Mouse (Mus musculus) left cerebral cortex, adult 8-10 months (tissue): ENCODE data around the gene Sulf2. TPM values are rescaled to one million over a fixed set of nuclear protein-coding genes. Genes with fewer than 3 reads are reported as not detected.

Experiments used
- DNase-seq, 2 experiments: peaks; one replicate each; pipeline ENCODE4 v3.0.0; 2022; ENCODE audit warnings: low spot score in 2 of 2
- total RNA-seq, 4 experiments: library from RNA; stranded (reverse); gene quantifications; 2 replicates each; pipeline ENCODE4 v1.2.4; 2022

Gene Sulf2
- total RNA-seq, 4 experiments from 2014 or later, result 87.4 to 91.5 (median 88.6) TPM

DNA sequence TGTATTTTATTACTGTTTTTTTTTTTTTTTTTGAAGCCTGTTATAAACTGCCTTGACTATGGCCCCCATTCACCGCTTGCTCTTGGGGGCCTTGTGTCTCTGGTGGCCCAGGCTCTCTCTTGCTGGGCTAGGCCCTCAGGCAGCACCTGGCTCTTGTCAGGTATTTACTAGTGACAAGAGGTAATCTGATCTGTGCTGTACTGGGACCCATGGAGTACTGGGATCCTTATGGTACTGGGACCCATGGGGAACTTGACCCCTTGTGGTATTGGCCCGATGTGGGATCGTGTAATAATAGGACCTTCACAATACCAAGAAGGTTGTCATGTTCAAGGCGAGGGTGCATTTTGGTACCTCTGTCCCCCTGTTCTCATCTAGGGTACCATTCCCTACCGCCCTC, 4.9 kb downstream of the Sulf2 start:
- DNase-seq, result no peak

DNA sequence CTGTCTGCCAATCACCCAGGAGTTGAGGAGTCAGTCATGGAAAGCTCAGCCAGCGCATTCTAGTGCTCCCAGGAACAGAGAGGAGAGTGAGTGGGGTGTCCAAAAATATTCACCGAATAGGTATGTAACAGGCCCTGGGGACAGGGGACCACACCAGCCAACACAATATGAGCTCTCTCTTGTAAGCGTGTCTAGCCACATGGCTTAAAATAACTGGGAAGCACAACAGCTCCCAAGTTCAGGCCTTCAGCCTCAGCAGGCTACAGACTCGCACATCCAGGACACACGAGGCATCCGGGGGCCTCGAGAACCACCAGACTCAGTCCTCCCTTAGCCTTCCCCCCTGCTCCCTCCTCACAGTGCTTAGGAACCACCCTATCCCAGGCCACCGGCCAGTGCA, 6.0 kb downstream of the Sulf2 start:
- DNase-seq, result no peak

DNA sequence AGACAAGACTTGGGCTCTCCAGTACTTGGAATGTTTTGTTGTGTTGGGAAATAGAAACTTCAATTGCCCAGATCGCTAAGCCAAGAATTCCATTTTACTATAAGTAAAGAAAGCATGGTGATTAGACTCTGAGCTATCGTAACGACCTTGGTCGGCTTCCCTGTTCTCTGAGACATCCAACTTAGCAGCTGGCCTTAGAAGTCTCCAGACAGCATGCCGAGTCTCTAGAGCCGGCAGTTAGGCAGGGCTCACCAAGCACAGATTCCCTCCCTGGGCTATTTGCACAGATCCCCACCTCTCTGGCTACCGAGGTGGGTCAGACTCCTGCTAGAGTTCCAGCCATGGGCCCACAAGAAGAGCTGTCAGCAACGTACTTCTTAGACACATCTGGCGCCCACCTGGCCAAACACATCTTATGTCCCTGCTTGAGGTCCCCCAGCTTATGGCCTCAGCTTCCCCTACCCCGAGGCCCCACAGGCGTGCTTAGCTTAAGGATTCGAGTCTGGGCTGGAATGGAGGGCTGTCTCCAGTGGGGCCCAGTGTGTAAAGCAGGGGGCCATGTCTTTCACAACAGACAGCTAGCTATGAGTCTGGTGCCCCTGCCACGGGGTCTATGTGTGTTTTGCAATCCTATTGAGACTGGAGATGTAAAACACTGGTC, 6.7 kb downstream of the Sulf2 start:
- no peak for DNase-seq

DNA sequence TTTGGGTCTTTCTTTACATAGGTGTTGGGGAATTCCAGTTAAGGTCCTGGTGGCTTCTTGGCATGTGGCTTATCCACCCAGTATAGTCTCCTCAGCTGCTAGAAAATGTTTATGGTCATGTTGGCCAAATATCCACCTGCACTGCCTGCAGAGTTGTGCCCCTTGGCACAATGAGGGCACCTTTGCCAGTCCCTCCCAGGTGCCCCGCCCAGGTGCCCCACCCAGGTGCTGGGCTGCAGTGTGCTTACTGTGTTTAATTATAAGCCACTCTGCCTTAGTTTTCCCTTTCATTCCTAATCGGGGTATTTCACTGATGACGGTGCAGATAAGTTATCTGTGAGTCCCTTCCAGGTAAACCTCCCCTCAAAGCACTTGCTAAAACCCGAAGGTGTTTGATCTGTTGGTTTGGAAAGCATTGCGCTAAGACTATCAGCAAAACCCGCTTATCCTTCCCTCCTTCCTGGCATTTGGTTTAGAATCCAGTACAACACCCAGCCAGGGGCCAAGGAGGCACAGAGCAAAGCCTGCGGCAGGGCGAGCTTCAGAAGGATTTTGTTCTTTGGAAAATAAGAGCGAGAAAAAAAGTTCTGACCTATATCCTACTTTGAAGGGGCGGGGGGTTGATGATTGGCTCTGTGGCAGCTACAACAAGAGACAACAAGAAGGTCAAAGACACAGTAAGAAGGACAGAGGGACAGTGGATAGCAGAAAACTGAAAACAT, 7.4 kb downstream of the Sulf2 start:
- DNase-seq, result no peak

DNA sequence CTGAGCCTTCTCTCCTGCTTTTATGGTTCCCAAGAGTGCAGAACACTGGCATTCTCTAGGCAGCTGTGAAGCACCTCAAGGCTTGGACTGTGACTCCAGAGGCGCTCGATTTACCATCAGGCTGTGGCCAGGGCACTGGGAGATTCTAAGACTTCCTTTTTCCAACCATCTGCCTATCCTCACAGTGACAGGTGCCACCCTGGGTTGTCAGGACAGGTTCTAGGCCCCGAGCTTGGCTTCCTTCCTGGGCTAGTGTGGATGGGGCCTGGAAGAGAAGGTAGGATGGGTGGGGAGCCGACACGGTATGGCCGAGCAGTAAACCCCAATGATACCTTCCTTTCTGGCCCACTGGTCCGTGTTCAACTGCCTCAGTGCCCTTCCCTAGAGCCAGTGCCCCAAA, 9.0 kb downstream of the Sulf2 start:
- DNase-seq, result no peak

DNA sequence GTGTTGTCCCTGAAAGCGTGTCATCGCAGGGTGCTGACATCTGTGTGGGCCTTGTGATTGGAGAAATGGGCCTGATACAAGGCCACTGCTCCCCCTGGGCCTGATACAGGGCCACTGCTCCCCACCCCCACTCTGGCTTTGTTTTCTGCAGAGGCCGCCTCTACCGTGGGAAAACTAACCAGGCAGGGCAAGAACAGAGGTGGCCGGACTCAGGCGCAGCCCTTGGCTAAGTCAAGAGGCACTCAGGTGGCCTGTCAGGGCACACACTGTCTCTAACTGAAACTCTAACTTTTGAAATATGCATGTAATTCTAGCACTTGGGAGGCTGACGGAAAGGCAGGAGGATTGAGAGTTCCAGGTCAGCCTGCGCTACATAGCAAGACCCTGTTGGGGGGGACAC, 10.4 kb downstream of the Sulf2 start:
- no peak for DNase-seq

DNA sequence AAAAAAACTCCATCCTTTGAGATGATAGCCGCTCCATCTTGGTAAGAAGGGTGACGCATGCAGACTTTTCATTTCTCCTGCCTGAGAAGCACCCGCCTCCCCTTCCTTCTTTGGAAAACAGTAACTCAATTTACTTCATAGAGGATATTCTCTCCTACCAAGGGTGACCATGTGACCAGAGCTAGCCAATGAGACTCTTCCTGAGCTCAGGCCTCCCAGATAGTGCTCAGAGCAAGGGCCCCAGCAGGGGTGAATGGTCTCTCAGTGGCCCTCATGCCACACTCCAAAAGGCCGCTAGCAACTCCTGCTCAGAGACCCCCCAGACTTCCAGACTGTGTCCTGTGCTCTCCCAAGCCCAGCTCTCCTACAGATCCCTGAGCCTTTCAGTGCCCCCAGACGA, 11.6 kb downstream of the Sulf2 start:
- no peak for DNase-seq

DNA sequence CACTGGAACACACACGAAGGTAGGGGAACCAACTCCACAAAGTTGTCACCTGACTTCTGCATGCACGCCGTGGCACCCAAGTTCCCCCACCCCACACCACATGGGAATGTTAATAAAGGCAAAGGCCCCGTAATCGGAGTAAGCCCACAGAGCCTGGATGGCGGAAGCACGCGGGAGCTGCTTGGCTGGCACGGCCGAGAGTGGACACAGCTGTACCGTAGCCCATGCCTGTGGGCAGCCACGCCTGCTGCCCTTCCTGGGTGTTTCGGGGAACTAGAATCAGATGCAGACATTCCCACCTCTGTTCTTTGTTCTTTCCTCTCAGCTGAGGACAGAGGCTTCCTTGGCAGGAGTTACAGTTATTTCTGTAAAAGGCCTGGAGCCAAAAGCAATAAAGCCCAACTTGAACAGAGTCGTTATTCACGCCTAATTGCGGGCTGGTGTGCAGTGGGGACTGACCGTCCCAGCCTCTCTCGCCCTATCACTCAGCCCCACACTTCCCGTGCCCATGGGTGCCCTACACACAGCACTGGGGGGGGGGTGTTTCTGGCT, 12.8 kb downstream of the Sulf2 start:
- DNase-seq, result peak in 1 of 2 experiments; percentile 41

DNA sequence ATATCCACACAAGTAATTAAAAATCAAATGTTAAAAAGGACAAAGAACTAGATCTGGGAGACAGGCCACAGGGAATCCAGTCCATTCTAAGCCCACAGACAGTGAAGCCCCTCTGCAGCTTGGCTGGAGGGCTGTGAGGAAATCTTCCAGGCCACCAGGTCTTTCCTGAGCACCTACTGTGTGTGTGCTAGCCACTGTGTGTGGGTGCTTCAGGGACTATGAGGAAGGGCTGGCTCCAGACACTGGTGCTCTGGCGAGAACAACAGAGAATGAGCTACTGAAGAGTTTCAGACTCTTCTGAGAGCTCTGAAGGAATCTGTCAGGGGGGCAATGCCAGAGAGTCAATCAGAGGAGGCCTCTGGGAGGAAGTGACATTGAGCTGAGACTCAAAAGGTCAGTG, 13.6 kb downstream of the Sulf2 start:
- no peak for DNase-seq

DNA sequence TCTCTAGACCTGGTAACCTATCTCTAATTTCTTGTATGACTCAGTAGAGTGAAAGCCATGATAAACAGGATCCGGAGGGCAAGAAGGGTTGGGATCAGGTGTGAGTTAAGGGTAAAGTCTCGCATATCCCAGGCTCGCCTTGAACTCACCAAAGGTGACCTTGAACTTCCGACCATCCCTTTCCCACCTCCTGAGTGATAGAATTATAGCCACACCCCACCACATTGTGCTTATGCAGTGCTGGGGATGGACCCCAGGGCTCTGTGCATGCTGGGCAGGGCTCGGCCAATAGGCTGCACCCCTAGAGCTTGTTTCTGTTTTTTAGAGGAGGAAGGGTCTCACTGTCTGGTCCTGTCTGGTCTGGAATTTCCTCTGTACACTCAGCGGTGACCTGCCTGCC, 14.4 kb downstream of the Sulf2 start:
- no peak for DNase-seq

DNA sequence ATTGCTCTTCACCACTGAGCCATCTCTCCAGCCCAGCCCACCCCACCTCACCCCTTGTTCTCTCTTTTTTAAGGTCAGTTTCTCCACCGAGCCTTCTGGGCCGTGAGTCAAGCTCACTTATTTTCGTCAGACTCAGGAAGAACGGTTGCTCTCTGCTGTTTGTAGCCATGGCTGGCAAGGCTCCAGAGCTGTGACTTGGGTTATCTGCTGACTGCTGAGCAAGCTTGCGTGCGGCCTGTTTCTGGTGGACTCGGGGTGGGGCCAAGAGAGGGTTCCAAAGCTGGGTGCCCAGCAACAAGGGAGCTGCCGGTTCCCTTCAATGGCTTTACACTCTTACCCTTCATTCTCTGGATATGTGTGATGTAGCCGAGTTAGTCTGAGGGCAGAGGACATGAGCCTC, 15.0 kb downstream of the Sulf2 start:
- DNase-seq, result no peak

DNA sequence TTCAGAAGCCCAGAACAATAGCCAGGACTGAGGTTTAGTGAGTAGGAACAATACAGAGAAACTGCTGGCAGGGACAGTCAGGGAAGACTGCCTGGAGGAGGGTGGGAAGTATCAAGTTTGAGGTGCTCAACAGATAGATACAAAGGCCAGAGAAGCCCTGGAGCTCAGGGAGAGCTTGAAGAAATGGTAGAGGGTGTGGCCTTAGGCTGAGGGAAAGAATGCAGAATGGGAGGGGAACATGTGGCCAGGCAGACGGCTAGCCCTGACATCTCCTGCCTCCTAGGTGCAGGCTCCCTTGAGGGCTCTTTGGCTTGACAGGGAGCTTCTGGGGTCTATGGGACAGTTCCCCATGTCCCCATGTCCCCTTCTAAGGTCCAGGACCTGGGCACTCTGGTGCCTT, 17.2 kb downstream of the Sulf2 start:
- no peak for DNase-seq

DNA sequence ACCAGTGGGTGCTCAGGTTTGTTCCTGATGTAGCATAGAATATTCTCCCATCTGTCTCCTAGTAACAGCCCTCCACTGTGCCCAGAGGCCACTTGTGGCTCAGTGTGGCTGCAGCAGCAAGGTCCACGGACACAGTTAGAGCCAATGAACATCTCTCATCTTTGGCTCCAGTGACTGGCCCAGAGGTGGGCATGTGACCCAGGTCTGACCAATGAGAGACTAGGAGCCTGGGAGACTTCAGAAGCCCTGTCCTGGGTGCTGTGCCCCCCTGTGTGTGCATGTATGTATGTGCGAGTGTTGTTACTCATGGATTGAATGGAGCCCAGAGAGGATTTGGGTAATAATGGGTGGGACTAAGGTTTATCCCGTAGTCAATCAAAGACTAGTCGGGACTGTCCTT, 18.0 kb downstream of the Sulf2 start:
- DNase-seq, result no peak

DNA sequence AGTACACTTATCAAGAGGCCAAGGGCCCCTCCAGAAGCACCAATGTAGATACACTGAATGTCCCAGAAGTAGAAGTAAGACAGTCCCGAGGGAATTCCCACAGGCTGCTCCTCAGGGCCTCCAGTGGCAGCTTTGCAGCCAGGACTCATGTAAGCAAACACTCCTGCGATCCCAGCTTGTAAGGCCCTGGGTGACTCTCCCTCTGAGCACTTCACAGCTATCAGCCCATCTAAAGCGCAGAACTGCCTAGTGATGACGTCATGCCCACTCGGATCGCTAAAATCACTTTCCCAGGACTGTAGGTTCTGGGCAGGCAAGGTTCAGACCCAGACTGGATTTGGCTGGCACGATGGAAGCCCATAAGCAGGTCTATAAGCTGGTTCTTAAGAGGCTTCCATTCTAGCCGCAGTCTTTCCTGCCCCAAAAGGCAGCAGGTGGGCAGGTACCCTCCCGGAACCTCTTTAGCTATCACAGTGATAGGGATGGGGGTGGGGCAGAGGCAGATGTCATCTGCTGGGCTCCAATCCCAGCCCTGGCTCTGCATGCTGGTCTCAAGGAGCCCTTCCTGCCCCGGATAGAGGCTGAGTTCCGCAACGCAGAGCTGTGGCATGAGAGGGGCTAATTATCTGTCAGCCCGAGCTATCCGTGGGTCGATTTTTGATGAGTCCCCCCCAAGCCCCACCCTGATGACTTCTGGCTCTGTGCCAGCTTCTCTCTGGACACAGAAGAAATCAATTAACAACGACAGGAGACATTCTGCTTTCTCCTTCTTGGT, 19.6 kb downstream of the Sulf2 start:
- no peak for DNase-seq

DNA sequence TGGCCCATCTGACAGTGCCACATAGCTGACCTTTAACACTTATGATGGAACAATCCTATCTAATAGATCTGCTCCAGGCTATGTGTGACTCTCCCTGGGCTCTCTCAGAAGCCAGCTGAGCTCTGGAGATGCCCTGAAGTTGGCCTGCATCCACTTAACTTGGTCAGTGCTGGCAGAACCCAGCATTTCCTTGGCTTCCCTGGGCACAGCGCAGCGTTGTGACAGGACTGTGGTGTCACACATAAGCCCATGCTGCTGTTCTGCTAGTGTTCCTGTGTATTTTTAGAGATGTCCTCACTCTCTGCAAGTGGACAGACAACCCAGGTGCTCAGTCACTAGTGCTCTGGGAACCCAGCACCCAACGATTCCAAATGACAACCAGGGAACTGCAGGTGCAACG, 26.7 kb downstream of the Sulf2 start:
- no peak for DNase-seq

DNA sequence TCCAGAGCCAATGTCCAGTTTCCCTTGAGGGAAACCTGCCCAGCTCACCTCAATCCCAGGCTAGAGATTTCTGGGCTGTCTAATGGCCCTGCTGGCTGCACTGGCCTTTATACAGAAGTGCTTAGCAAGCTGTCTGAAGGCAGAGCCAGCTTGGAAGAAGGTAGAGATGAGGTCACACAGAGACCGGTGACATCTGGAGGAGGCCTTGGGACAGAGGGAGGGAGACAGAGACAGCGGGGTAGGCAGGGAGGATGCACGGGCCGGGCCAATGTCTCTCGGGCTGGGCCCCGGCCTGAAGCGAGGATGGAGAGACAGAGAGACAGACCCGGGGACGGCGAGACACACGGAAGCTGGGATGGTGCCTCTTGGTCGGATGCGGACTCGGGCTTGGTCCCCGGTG, 27.4 kb downstream of the Sulf2 start:
- no peak for DNase-seq

DNA sequence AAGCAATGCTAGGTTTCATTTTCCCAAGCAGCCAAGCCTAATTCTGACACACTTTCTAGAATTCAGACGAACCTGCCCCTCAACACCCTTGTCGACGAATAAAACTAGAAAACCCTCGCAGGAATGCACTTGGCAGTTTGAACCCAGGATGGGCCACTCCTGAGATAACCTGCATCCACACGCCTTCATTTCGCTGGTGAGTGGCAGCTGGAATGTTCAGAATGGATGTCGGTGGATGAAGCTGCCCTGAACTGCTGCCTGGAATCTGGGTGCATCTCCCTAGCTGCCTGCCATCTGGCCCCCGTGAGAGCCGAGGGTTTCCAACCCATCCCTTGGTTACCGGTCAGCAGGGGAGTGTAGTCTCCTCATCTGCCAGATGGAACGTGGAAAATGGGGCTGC, 29.1 kb downstream of the Sulf2 start:
- DNase-seq, result no peak

DNA sequence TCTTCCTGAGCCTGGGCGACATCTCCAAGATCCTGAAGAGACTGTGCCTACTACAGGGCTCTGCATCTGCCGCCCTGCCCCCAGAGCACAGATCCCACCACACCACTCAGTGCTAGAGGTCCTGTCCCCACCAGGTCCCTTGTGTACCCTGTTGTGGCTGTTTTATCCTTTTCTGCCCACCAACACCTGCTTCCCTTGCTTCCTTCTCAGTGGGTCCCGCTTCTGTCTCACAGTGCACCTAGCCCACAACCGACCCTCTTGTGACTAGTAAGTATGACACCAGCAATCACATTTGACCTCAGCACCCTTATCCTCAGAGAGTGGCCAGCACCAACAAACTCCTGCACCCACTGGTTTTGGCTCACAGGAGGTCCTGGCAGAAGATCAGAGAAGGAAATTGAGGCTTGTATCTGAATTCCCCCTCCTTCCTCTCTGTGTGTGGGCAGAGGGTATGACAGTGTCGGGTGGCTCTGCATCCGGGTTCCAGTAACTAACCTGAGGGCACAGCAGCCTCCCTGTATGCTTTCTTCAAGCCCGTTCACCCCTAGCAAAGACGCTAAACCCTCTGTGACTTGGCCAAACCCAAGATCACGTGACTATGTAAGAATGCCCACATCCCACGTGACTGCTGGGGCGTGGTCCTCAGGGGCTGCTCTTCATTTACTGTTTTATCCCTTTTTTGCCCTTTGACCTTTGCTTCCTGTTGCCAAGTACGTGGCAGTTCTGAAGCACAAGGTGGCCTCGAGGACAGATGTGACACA, 29.8 kb downstream of the Sulf2 start:
- no peak for DNase-seq

DNA sequence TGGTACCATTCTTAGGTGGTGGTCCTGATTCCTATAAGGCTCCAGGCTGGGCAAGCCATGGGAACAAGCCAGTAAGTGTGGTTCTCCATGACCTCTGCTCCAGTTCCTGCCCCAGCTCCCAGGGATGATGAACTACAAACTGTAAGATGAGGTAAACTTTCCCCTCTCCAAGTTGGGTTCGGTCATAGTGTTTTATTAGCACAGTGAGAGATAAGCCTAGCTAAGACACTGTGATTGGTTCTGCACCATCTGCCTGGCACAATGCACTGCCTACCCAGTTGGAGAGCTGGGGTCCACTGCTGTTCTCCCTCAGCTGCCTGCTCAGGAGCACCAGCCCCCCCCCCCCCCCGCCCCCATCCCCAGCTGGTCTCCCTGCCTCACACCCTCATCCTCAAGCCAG, 30.4 kb downstream of the Sulf2 start:
- DNase-seq, result no peak

DNA sequence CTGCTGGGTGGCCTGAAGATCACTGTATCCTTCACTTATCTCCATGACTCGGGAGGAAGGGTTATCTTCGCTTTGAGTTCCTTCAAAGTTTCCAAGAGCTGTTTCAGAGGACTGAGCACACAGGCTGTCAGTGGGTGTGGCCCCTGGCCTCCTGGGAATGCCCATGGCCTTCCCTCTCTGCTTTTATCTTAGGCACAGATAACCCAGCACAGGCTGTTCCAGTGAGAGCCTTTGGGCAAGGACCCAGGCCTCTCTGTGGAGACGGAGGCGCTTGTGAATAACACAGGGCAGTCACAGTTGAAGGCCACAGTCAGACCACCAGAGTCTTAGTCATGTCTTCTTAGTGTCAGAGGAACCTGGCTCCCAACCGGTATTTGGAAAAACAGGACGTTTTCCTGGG, 32.7 kb downstream of the Sulf2 start:
- no peak for DNase-seq

DNA sequence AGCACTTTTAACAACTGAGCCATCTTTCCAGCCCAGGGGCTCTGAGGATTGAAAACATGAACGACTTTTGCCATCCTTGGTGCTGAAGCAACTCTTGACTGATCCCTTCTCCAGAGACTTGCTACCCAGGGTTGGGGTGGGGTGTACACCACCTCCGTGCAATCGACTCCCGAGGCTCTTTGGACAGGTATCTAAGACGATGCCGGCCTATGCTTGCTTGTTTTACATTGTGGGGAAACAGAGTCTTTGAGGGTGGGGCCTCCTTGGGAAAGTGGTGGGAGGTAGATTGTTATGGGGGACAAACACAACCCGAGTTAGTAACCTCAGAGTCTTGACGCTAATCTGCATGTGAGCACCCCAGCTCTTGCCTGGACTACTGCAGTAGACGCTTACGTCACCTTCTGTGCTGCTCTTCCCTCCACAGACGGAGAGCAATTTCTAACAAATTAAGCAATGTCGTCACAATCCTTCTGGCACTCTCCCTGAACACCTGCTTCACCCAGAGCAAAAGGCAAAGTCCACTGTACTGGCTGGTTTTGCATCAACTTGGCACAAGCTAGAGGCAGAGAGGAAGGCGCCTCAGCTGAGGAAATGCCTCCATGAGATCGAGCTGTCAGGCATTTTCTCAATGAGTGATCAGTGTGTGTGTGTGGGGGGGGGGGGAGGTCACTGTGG, 33.6 kb downstream of the Sulf2 start:
- DNase-seq, result no peak
